Mouse (Mus musculus) hindbrain, embryonic 14.5 days (tissue): ENCODE results near the gene Ets1. TPM values are rescaled to one million over a fixed set of nuclear protein-coding genes. Genes with fewer than 3 reads are reported as not detected.

ENCODE experiments used
- ATAC-seq: fragments of 200-750 bp; cut with Nextera tagmentation; 2 replicates; pipeline ENCODE4 v1.8.0; 2017; ENCODE audit warnings: moderate number of reproducible peaks, mild to moderate bottlenecking, moderate TSS enrichment, moderate library complexity; ENCODE audit not compliant: low FRiP score
- DNase-seq: peaks from one replicate; pipeline ENCODE4 v3.0.0-alpha.2; 2015; ENCODE audit warnings: low spot score
- H3K27ac ChIP-seq: fragments of 300-500 bp; sonication (generic); 2 replicates; pipeline ENCODE4 v1.5.1; 2014; ENCODE audit warnings: mild to moderate bottlenecking, moderate library complexity
- H3K27me3 ChIP-seq: fragments of 300-500 bp; sonication (generic); 2 replicates; pipeline ENCODE4 v1.6.1; 2014; ENCODE audit warnings: mild to moderate bottlenecking, low read length, mixed read lengths; ENCODE audit not compliant: control insufficient read depth, insufficient read depth
- H3K36me3 ChIP-seq: fragments of 300-500 bp; sonication (generic); replicated peaks from 2 replicates; pipeline ENCODE4 v1.6.1; 2014; ENCODE audit not compliant: control insufficient read depth, insufficient read depth
- H3K4me1 ChIP-seq: fragments of 300-500 bp; sonication (generic); replicated peaks from 2 replicates; pipeline ENCODE4 v1.6.1; 2014; ENCODE audit warnings: antibody characterized with exemption, low read length, mixed read lengths; ENCODE audit not compliant: control insufficient read depth, insufficient read depth
- H3K4me2 ChIP-seq: fragments of 300-500 bp; sonication (generic); replicated peaks from 2 replicates; pipeline ENCODE4 v1.6.1; 2014; ENCODE audit warnings: mild to moderate bottlenecking, moderate library complexity
- H3K4me3 ChIP-seq: fragments of 300-500 bp; sonication (generic); replicated peaks from 2 replicates; pipeline ENCODE4 v1.5.1; 2014; ENCODE audit warnings: mild to moderate bottlenecking, low read length
- H3K9ac ChIP-seq: fragments of 300-500 bp; sonication (generic); 2 replicates; pipeline ENCODE4 v1.6.1; 2014
- H3K9me3 ChIP-seq: fragments of 300-500 bp; sonication (generic); 2 replicates; pipeline ENCODE4 v1.6.1; 2016; ENCODE audit warnings: low read length; ENCODE audit not compliant: control insufficient read depth
- WGBS: fragments of 180-500 bp; shearing (Covaris S2); extraction: QIAGEN DNeasy Blood & Tissue Kit; methylation state at CpG from one replicate; pipeline ENCODE4 v1.1.7; 2014; 5-methylcytosine and 5-hydroxymethylcytosine counted together
- polyA plus RNA-seq: library from polyadenylated mRNA; unstranded; fragments of >200 nt; fragmentation: Nextera tagmentation; extraction: Ambion mirVana; gene quantifications from 2 replicates; pipeline ENCODE4 v1.2.1, GENCODE M21; 2014

The Ets1 gene
- polyA plus RNA-seq, 1 experiment from 2014 or later: 20.9 TPM

DNA sequence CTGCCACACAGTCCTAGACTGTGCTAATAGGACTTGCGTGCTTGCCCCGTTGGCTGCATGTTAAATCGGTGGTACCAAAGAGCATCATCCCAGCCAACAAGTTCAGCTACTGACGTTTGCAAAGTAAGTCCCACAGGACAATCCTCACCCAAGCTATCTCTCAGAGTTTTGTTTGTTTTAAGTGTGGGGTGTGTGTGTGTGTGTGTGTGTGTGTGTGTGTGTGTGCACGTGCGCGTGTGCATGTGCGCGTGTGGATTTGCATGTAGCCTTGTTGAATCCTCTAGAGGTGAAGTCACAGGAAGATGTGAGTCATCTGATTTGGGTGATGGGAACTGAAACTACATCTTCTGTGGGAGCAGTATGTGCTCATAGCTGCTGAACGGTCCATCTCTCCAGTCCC, 16.1 kb downstream of the Ets1 start:
- ATAC-seq (no peak), DNase-seq (no peak)
- H3K4me3 ChIP-seq: no peak overlapping the region
- no peaks in the 10 kb centered on the region for H3K9me3 ChIP-seq
- no peak overlapping the region for H3K27ac ChIP-seq
- no peaks in the 10 kb centered on the region for H3K36me3 ChIP-seq
- WGBS: 95% methylated on average over 10 of the region's 10 CpGs
- no peak overlapping the region for H3K9ac ChIP-seq
- H3K27me3 ChIP-seq: 0 out of 2 replicates have a peak, but pooled peaks cover 3% of the 10 kb centered on the region
- no peak overlapping the region for H3K4me2 ChIP-seq
- no peaks in the 10 kb centered on the region for H3K4me1 ChIP-seq

DNA sequence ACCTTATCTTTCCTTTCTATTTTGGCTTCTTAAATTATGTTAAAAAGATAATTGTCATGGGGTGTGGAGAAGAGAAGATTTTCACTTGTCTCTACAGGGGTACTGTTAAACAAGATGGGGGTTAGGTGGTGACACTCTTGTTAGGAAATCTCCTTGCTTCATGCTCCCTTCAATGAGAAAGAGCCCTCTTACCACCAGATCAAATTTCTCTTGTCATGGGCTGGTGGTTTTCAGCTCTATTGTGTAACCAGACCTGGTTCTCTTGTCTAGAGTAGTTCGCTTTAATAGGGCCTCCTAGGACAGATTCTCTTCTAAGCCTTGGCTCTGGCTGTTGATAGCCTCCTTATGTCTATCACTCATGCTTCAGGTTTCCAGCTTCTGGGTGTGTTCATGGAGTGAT, 18.3 kb downstream of the Ets1 start:
- no peak overlapping the region for H3K4me3 ChIP-seq
- H3K36me3 ChIP-seq: no peaks in the 10 kb centered on the region
- no peak for DNase-seq
- no peak for ATAC-seq
- H3K4me1 ChIP-seq: no peaks in the 10 kb centered on the region
- WGBS: 74% methylated on average over 1 of the region's 1 CpGs
- no peaks in the 10 kb centered on the region for H3K27me3 ChIP-seq
- no peak overlapping the region for H3K9ac ChIP-seq
- H3K27ac ChIP-seq: no peak overlapping the region
- H3K4me2 ChIP-seq: no peak overlapping the region
- no peaks in the 10 kb centered on the region for H3K9me3 ChIP-seq

DNA sequence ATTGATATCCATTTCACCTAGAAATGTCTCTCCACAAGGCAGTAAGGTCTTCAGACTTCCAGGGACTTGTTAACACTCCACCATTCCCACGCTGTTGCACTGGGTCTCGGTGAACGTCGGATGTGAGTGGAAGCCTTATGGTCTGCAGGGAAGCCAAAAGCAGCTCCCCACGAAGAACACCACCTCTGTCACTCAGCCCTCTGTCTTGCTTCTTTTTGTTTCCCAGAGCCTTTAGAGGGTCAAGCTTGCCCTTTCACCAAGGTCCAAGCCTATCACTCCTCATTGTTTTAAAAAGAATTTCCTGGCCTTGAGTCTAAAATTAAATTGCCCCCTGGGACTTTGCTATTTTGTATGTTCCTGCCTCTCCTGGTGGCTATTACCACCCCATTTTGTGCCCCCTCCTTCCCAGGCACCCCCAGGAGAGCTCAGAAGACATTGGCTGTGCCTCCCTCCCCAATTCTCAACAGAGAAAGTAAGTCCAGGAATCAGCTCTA, 20.4 kb downstream of the Ets1 start:
- H3K27ac ChIP-seq: no peak overlapping the region
- no peaks in the 10 kb centered on the region for H3K27me3 ChIP-seq
- 68% methylated on average over 5 of the region's 5 CpGs for WGBS
- no peaks in the 10 kb centered on the region for H3K4me1 ChIP-seq
- no peak overlapping the region for H3K4me3 ChIP-seq
- H3K4me2 ChIP-seq: no peak overlapping the region
- no peaks in the 10 kb centered on the region for H3K36me3 ChIP-seq
- H3K9me3 ChIP-seq: no peaks in the 10 kb centered on the region
- ATAC-seq (no peak), DNase-seq (no peak)
- no peak overlapping the region for H3K9ac ChIP-seq

DNA sequence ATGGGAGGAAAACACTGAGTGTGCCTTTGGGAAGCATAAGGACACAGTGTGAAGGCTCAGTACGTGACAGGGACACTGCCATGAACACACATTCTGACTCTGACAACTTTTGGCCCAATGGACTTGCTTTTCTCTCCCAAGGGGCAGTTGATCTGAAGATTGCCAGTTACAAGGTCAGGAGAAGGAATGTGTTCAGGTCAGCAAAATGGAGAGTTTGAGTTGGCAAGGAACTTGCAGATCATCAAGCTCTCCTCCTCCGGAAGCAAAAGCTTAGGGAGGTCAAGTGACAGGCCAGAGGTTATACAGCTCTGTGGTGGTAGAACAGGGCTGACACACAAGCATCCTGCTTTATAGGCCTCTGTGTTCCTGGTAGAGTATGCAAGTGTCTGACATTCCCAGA, 21.1 kb downstream of the Ets1 start:
- H3K27ac ChIP-seq: no peak overlapping the region
- no peak overlapping the region for H3K4me3 ChIP-seq
- DNase-seq (no peak), ATAC-seq (no peak)
- no peaks in the 10 kb centered on the region for H3K27me3 ChIP-seq
- H3K36me3 ChIP-seq: no peaks in the 10 kb centered on the region
- H3K9me3 ChIP-seq: no peaks in the 10 kb centered on the region
- H3K4me1 ChIP-seq: no peaks in the 10 kb centered on the region
- no peak overlapping the region for H3K9ac ChIP-seq
- 81% methylated on average over 2 of the region's 2 CpGs for WGBS
- no peak overlapping the region for H3K4me2 ChIP-seq

DNA sequence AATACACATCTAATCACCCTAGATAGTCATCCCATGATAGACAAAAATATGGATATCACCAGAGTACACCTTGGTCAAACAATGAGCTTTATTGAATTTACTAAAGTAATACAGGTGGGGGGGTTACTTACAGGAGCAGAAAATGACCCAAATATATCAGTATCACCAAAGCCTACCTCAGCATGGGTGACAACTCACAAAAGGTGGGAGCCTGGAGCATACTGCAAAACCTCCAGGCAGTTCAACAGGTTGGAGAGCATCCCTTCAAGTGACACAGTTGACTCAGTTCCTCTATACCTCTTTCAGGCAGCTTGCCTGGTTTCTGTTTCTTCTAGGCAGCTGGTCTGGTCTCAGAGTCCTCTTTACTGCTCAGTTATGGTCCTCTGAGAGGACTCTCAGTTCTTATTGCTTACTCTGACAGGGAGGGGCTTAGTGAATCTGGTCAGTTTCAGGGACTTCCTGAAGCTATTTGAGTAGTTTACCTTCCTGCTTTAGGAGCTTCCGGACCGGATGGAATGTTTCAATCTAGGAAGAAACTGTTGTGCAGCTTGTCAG, 24.5 kb downstream of the Ets1 start:
- ATAC-seq (no peak), DNase-seq (no peak)
- no peak overlapping the region for H3K27ac ChIP-seq
- H3K9me3 ChIP-seq: no peaks in the 10 kb centered on the region
- H3K27me3 ChIP-seq: peaks cover 13% of the 10 kb centered on the region
- no peaks in the 10 kb centered on the region for H3K36me3 ChIP-seq
- no peaks in the 10 kb centered on the region for H3K4me1 ChIP-seq
- H3K9ac ChIP-seq: no peak overlapping the region
- no peak overlapping the region for H3K4me2 ChIP-seq
- 93% methylated on average over 2 of the region's 2 CpGs for WGBS
- no peak overlapping the region for H3K4me3 ChIP-seq

DNA sequence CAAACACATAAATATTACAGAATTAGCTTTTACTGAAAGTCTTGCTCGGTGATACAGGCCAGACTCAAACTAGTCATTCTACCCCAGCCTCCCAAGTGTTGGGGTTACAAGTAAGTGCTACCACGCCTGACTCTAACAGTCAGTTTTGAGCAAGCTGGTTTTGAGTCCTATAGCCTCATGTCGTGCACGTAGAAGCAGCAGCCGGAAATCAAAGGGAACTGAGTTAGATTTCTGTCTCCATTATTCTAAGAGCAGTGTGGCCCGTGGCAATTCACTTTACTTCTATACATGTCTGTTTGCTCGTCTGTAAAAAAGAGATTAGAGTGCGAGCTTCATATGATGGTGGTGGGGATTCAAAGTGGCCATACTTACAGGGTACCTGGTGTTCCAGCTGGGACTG, 25.1 kb downstream of the Ets1 start:
- no peak overlapping the region for H3K4me3 ChIP-seq
- 91% methylated on average over 8 of the region's 8 CpGs for WGBS
- ATAC-seq: no peak

DNA sequence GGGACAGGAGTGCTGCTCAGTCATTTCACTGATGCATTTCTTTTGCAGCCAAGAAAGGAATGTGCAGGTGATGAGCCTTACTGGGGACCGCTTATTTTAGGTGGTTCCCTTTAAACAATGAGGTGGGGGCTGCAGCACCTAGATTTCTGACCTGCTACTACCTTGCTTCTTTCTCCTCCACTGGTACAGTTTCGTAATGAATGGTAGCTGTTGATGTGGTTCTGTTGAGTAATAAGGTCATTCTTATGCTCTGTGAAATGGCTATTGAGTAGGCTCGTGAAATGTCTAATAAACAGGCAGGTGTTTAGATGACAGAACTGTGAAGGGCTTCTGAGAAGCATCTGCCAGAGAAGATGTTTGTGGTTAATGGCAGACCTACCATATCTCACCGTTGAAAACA, 25.5 kb downstream of the Ets1 start:
- Histone ChIP-seq H3K4me2 (no peak overlapping the region), H3K27me3 (peaks cover 16% of the 10 kb centered on the region), H3K4me3 (no peak overlapping the region), H3K9me3 (no peaks in the 10 kb centered on the region), H3K9ac (no peak overlapping the region), H3K4me1 (no peaks in the 10 kb centered on the region), H3K36me3 (no peaks in the 10 kb centered on the region), H3K27ac (no peak overlapping the region)
- ATAC-seq (no peak), DNase-seq (no peak)
- 88% methylated on average over 4 of the region's 4 CpGs for WGBS

More for the DNA sequence above, 25.1 kb downstream of the Ets1 start:
- H3K27me3 ChIP-seq: peaks cover 13% of the 10 kb centered on the region
- H3K9ac ChIP-seq: no peak overlapping the region
- no peak overlapping the region for H3K27ac ChIP-seq
- DNase-seq: no peak
- no peaks in the 10 kb centered on the region for H3K9me3 ChIP-seq
- no peaks in the 10 kb centered on the region for H3K36me3 ChIP-seq
- H3K4me1 ChIP-seq: no peaks in the 10 kb centered on the region
- H3K4me2 ChIP-seq: no peak overlapping the region

DNA sequence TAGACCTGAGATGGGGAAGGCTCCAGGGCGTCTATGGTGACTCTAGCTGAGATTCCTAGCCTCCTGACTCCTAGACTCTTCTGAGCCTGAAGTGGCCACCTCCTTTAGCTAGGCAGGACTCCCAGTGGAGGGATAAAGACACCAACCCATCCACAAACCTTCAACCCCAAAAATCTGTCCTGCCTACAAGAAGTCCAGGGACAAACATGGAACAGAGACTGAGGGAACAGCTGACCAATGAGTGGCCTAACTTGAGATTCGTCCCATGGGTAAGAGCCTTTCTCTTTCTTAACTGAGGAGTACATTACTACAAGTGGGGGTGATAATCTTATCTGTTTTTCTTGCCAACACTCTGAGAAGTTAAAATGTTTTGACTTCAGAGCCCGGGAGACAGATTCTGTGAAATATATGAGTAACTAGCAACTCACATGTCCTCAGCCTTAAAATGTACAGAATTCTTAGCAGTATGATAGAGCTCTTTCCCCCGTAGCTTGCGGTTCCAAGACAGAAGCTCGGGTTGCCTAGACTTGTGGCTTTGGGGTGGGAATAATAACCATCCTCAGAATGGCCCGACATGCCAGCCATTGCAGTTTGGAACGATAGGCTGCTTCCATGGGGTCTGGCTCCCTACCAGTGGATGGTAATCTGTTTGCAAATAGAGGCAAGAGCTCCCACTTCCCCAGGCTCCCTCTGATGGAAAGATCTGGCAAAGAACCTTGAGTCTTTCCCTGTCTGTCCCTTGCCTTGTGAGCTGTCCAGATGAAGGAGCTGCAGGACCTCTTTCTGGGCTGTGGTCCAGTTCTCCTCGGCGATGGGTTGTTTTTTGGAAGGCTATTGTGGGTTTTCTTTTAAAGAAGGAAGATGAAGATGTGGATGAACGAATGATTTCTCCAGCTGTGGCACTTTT, 30.8 kb downstream of the Ets1 start:
- H3K4me3 ChIP-seq: no peak overlapping the region
- H3K36me3 ChIP-seq: no peaks in the 10 kb centered on the region
- DNase-seq (no peak), ATAC-seq (no peak; the same call in 1 of the 2 replicates)
- H3K27me3 ChIP-seq: peaks cover 59% of the 10 kb centered on the region
- no peaks in the 10 kb centered on the region for H3K9me3 ChIP-seq
- H3K9ac ChIP-seq: no peak overlapping the region
- H3K4me1 ChIP-seq: peaks cover 12% of the 10 kb centered on the region
- no peak overlapping the region for H3K27ac ChIP-seq
- no peak overlapping the region for H3K4me2 ChIP-seq
- 63% methylated on average over 11 of the region's 11 CpGs for WGBS

DNA sequence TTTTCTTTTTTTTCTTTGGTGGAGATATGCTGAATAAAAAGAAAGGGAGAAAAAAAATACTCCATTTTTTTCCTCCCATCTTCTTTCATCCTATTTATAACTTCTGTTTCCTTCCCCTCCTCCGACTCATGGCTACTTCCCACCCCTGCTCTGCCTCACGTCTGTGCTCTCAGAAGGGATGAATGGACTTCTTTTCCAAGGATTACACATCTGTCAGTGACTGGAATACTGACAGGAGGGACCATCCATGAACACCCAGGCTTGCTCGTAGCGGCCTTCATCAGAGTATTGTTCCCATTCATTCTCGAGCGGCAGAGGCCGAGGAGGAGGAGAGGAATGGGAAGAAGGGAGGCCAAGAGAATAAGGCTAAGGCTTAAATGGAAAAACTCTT, 31.5 kb downstream of the Ets1 start:
- no peaks in the 10 kb centered on the region for H3K36me3 ChIP-seq
- no peak for ATAC-seq
- DNase-seq: no peak

More for the DNA sequence above, 31.5 kb downstream of the Ets1 start:
- peaks cover 64% of the 10 kb centered on the region for H3K27me3 ChIP-seq
- no peak overlapping the region for H3K4me3 ChIP-seq
- peaks cover 19% of the 10 kb centered on the region for H3K4me1 ChIP-seq
- H3K9ac ChIP-seq: no peak overlapping the region
- 18% methylated on average over 7 of the region's 7 CpGs for WGBS
- H3K4me2 ChIP-seq: no peak overlapping the region
- H3K9me3 ChIP-seq: no peaks in the 10 kb centered on the region
- no peak overlapping the region for H3K27ac ChIP-seq
